Mouse (Mus musculus): ENCODE measurements at regions not wholly inside any gene's neighbourhood (a gene's known extent, or its start where the extent isn't known, plus 50 kb on each side); places are given as distances from the start of the nearest gene placed in this dataset.

- no peak for DNase-seq (ENCODE audit: extremely low read depth, insufficient read length, low spot score)
Observed at GRCm38 (mm10) chr14:105584632-105585031, 312.0 kb downstream of the Spry2 start.

GRCm38 (mm10) chr14:105583497-105583896 lies 313.1 kb downstream of the Spry2 start:
- DNase-seq (ENCODE audit: extremely low read depth, insufficient read length, low spot score): no peak

- DNase-seq (ENCODE audit: extremely low read depth, insufficient read length, low spot score): no peak
Observed at GRCm38 (mm10) chr14:105576266-105576665, 317.9 kb downstream of the Ndfip2 start.

- no peak for DNase-seq (ENCODE audit: extremely low read depth, insufficient read length, low spot score)
Observed at GRCm38 (mm10) chr14:105572036-105572891, 313.9 kb downstream of the Ndfip2 start.

- DNase-seq (ENCODE audit: extremely low read depth, insufficient read length, low spot score): no peak
Observed at GRCm38 (mm10) chr14:105570156-105570555, 311.8 kb downstream of the Ndfip2 start.

GRCm38 (mm10) chr14:105565827-105566226 lies 307.5 kb downstream of the Ndfip2 start:
- no peak for DNase-seq (ENCODE audit: extremely low read depth, insufficient read length, low spot score)

- DNase-seq (ENCODE audit: extremely low read depth, insufficient read length, low spot score): no peak
Observed at GRCm38 (mm10) chr14:105562843-105563242, 304.5 kb downstream of the Ndfip2 start.

- DNase-seq (ENCODE audit: extremely low read depth, insufficient read length, low spot score): no peak
Observed at GRCm38 (mm10) chr14:105556813-105557212, 298.4 kb downstream of the Ndfip2 start.

GRCm38 (mm10) chr14:105544066-105544465 lies 285.7 kb downstream of the Ndfip2 start:
- DNase-seq (ENCODE audit: extremely low read depth, insufficient read length, low spot score): no peak

GRCm38 (mm10) chr14:105542486-105543145 lies 284.2 kb downstream of the Ndfip2 start:
- DNase-seq (ENCODE audit: extremely low read depth, insufficient read length, low spot score): no peak

GRCm38 (mm10) chr14:105542090-105542485 lies 283.7 kb downstream of the Ndfip2 start:
- DNase-seq (ENCODE audit: extremely low read depth, insufficient read length, low spot score): no peak

- no peak for DNase-seq (ENCODE audit: extremely low read depth, insufficient read length, low spot score)
Observed at GRCm38 (mm10) chr14:105532168-105532745, 273.9 kb downstream of the Ndfip2 start.

GRCm38 (mm10) chr14:105528107-105528506 lies 269.7 kb downstream of the Ndfip2 start:
- DNase-seq (ENCODE audit: extremely low read depth, insufficient read length, low spot score): no peak

GRCm38 (mm10) chr14:105523849-105524248 lies 265.5 kb downstream of the Ndfip2 start:
- no peak for DNase-seq (ENCODE audit: extremely low read depth, insufficient read length, low spot score)

GRCm38 (mm10) chr14:105522279-105522678 lies 263.9 kb downstream of the Ndfip2 start:
- no peak for DNase-seq (ENCODE audit: extremely low read depth, insufficient read length, low spot score)

- DNase-seq (ENCODE audit: extremely low read depth, insufficient read length, low spot score): no peak
Observed at GRCm38 (mm10) chr14:105518706-105519105, 260.3 kb downstream of the Ndfip2 start.

- no peak for DNase-seq (ENCODE audit: extremely low read depth, insufficient read length, low spot score)
Observed at GRCm38 (mm10) chr14:105514413-105514812, 256.0 kb downstream of the Ndfip2 start.

- no peak for DNase-seq (ENCODE audit: extremely low read depth, insufficient read length, low spot score)
Observed at GRCm38 (mm10) chr14:105512914-105513677, 254.7 kb downstream of the Ndfip2 start.

GRCm38 (mm10) chr14:105511826-105512225 lies 253.5 kb downstream of the Ndfip2 start:
- no peak for DNase-seq (ENCODE audit: extremely low read depth, insufficient read length, low spot score)

GRCm38 (mm10) chr14:105511135-105511534 lies 252.8 kb downstream of the Ndfip2 start:
- DNase-seq (ENCODE audit: extremely low read depth, insufficient read length, low spot score): no peak

- no peak for DNase-seq (ENCODE audit: extremely low read depth, insufficient read length, low spot score)
Observed at GRCm38 (mm10) chr14:105505261-105505660, 246.9 kb downstream of the Ndfip2 start.
